8 mouse cellular contexts compared by ENCODE assay signal in the genomic region with DNA sequence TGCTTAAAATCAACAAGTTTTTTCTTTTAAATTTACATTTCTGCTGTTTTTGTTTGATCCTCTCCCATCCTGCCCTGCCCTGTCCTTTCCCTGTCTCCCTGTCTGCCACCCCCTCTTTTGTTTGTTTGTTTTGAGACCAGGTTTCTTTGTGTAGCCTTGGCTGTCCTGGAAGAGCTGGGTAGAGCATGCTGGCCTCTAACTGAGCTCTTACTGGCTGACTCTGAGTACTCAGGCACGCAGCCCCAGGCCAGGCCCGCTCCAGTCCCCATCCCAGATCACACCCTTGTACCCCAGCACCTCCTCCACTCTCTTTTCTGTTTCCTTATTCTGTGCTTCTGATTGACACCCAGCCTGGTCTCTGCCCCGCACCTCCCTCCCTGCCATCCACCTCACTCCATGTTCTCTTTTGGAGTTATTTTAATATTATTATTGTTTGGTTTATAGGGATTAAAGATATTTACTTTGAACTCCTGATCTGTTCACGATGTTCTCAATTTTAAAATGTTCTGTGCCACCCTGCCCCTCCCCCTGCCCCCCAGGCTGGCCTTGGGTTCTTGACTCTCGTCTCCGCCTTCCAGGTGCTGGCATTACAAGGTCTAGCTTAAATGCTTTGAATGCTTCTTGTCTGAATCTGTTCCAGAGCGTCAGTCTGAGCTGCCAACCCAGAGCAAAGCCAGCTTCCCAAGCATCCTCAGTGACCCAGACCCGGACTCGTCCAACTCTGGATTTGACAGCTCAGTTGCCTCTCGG. TPM values are rescaled to one million over a fixed set of nuclear protein-coding genes. Genes with fewer than 3 reads are reported as not detected.
A peak's percentile ranks its signal among the peaks of the same experiment; 100 is the strongest.
DNase-seq lines count a peak whose midpoint lies in the region; ATAC-seq lines count a peak whose summit lies in the region.

No protein-coding gene starts in this region.

- peak overlapping the region; percentile 4; the same call in 1 of the 2 replicates for H3K9ac ChIP-seq in limb, embryonic 12.5 days (replicated peaks)
- no peak overlapping the region for H3K9ac ChIP-seq in liver, embryonic 13.5 days

- no peak for ATAC-seq in limb, embryonic 12.5 days (ENCODE audit: insufficient number of reproducible peaks, insufficient read depth, low FRiP score, low TSS enrichment, low read depth)
- ATAC-seq in liver, embryonic 13.5 days (ENCODE audit: low read depth): no peak
- ATAC-seq in megakaryocyte progenitor cell, adult 5-6 weeks (replicated peaks; ENCODE audit: poor library complexity): no peak

- H3K9me3 ChIP-seq in limb, embryonic 12.5 days: peaks cover 11% of the 10 kb centered on the region; the same call in 1 of the 2 replicates
- no peaks in the 10 kb centered on the region; the same call in 1 of the 2 replicates for H3K9me3 ChIP-seq in limb, embryonic 10.5 days (replicated peaks)
- peaks cover 4% of the 10 kb centered on the region; the same call in 1 of the 2 replicates for H3K9me3 ChIP-seq in liver, embryonic 13.5 days (replicated peaks)

- DNase-seq in heart, adult 11 months: peak; percentile 85
- no peak for DNase-seq in heart, postnatal 4 days
- DNase-seq in limb, embryonic 10.5 days (ENCODE audit: low spot score): no peak
- DNase-seq in adrenal gland, postnatal 36 days: peak; percentile 10 to 48
- DNase-seq in liver, embryonic 13.5 days: no peak
- no peak for DNase-seq in left cerebral cortex, adult 9 months (ENCODE audit: low spot score in 2 of 2)

- H3K27me3 ChIP-seq in limb, embryonic 12.5 days: no peaks in the 10 kb centered on the region
- H3K27me3 ChIP-seq in limb, embryonic 10.5 days (ENCODE audit: low read depth, poor library complexity, severe bottlenecking): no peaks in the 10 kb centered on the region
- H3K27me3 ChIP-seq in liver, embryonic 13.5 days: no peaks in the 10 kb centered on the region

- no peak overlapping the region for H3K4me3 ChIP-seq in limb, embryonic 12.5 days (replicated peaks)
- no peak overlapping the region for H3K4me3 ChIP-seq in limb, embryonic 10.5 days
- no peak overlapping the region for H3K4me3 ChIP-seq in liver, embryonic 13.5 days (replicated peaks)

- 90% methylated on average over 10 of the region's 10 CpGs for WGBS in limb, embryonic 12.5 days
- 93% methylated on average over 10 of the region's 10 CpGs for WGBS in limb, embryonic 10.5 days
- 80% methylated on average over 10 of the region's 10 CpGs for WGBS in liver, embryonic 13.5 days (ENCODE audit: insufficient replicate concordance)

- no peak overlapping the region for H3K27ac ChIP-seq in limb, embryonic 12.5 days
- no peak overlapping the region for H3K27ac ChIP-seq in limb, embryonic 10.5 days
- H3K27ac ChIP-seq in liver, embryonic 13.5 days: no peak overlapping the region

- H3K36me3 ChIP-seq in limb, embryonic 12.5 days: peaks cover 49% of the 10 kb centered on the region
- peaks cover 54% of the 10 kb centered on the region for H3K36me3 ChIP-seq in limb, embryonic 10.5 days
- peaks cover 43% of the 10 kb centered on the region for H3K36me3 ChIP-seq in liver, embryonic 13.5 days

- H3K4me2 ChIP-seq in limb, embryonic 12.5 days: 0 out of 2 replicates have a peak overlapping the region, but pooled peaks have one; percentile 82
- H3K4me2 ChIP-seq in liver, embryonic 13.5 days: peak overlapping the region; percentile 42

- H3K4me1 ChIP-seq in limb, embryonic 12.5 days (replicated peaks): peaks cover 16% of the 10 kb centered on the region
- peaks cover 19% of the 10 kb centered on the region for H3K4me1 ChIP-seq in limb, embryonic 10.5 days
- peaks cover 28% of the 10 kb centered on the region for H3K4me1 ChIP-seq in liver, embryonic 13.5 days (replicated peaks)

RNA-seq across cellular contexts. Expression of a gene that starts 3.0 kb away (rescaled TPM):
- 10 to 100 TPM; 18.2 to 18.4 TPM for total RNA-seq in heart, postnatal 4 days (2021)
- polyA plus RNA-seq in limb, embryonic 12.5 days (2016; fragmentation: Nextera tagmentation; extraction: Ambion mirVana): 31.9 and 35.5 TPM in 2 replicates
- polyA plus RNA-seq in limb, embryonic 10.5 days (2016; fragmentation: Nextera tagmentation; extraction: Ambion mirVana): 23.1 and 26.0 TPM in 2 replicates
- total RNA-seq in adrenal gland, postnatal 36 days (2021): 10 to 100 TPM; 20.0 to 20.3 TPM
- 10.9 and 11.3 TPM in 2 replicates for polyA plus RNA-seq in liver, embryonic 13.5 days (2015; fragmentation: Nextera tagmentation; extraction: Ambion mirVana)
- 24.4 and 32.5 TPM in 2 replicates for total RNA-seq in megakaryocyte progenitor cell, adult 5-6 weeks (2015)
- 25.4 and 29.1 TPM in 2 replicates for total RNA-seq in megakaryocyte progenitor cell, adult 5-6 weeks (2017)

RNA-seq across cellular contexts. Expression of a gene that starts 39.4 kb away (rescaled TPM):
- 10 to 100 TPM; 17.4 to 18.4 TPM for total RNA-seq in heart, postnatal 4 days (2021)
- 36.4 and 39.4 TPM in 2 replicates for polyA plus RNA-seq in limb, embryonic 12.5 days (2016; fragmentation: Nextera tagmentation; extraction: Ambion mirVana)
- polyA plus RNA-seq in limb, embryonic 10.5 days (2016; fragmentation: Nextera tagmentation; extraction: Ambion mirVana): 24.2 and 25.7 TPM in 2 replicates
- 10 to 100 TPM; 48.3 to 51.5 TPM for total RNA-seq in adrenal gland, postnatal 36 days (2021)
- polyA plus RNA-seq in liver, embryonic 13.5 days (2015; fragmentation: Nextera tagmentation; extraction: Ambion mirVana): 17.1 and 19.3 TPM in 2 replicates
- 22.3 and 27.5 TPM in 2 replicates for total RNA-seq in megakaryocyte progenitor cell, adult 5-6 weeks (2015)
- 32.7 and 35.9 TPM in 2 replicates for total RNA-seq in megakaryocyte progenitor cell, adult 5-6 weeks (2017)

RNA-seq across cellular contexts. Expression of a gene that starts 59.3 kb away (rescaled TPM):
- 1 to 10 TPM; 8.1 to 8.9 TPM for total RNA-seq in heart, postnatal 4 days (2021)
- 8.9 and 10.9 TPM in 2 replicates for polyA plus RNA-seq in limb, embryonic 12.5 days (2016; fragmentation: Nextera tagmentation; extraction: Ambion mirVana)
- 3.6 and 5.1 TPM in 2 replicates for polyA plus RNA-seq in limb, embryonic 10.5 days (2016; fragmentation: Nextera tagmentation; extraction: Ambion mirVana)
- 10 to 100 TPM in 1 of 2 experiments, 1 to 10 TPM in 1; 6.9 to 18.7 TPM for total RNA-seq in adrenal gland, postnatal 36 days (2021)
- polyA plus RNA-seq in liver, embryonic 13.5 days (2015; fragmentation: Nextera tagmentation; extraction: Ambion mirVana): 2.7 and 3.0 TPM in 2 replicates
- 27.7 and 29.1 TPM in 2 replicates for total RNA-seq in megakaryocyte progenitor cell, adult 5-6 weeks (2015)
- total RNA-seq in megakaryocyte progenitor cell, adult 5-6 weeks (2017): 13.0 and 15.9 TPM in 2 replicates

Comparison
In these comparisons a context has a peak if more than half of its experiments do, and no peak if none do; other contexts are left out.
1. DNase-seq: peak in heart, adult 11 months (single experiment) and adrenal gland, postnatal 36 days (2 of 2); none in heart, postnatal 4 days (single experiment), limb, embryonic 10.5 days (single experiment), liver, embryonic 13.5 days (single experiment) and left cerebral cortex, adult 9 months (0 of 2).